Mouse (Mus musculus): Measurements from ENCODE around the gene Scd2. TPM values are rescaled to one million over a fixed set of nuclear protein-coding genes. Genes with fewer than 3 reads are reported as not detected.

Gene Scd2
- total RNA-seq, 2 experiments from 2014 or later = 30.3 to 34.6 TPM

- intact Hi-C loops (cut with DNase I) = no loop called here
- no peak for DNase-seq
Measured at GRCm38 (mm10) chr19:44335876-44336662, 42.6 kb downstream of the Scd2 start.

GRCm38 (mm10) chr19:44349689-44350088, 56.2 kb downstream of the Scd2 start:
- intact Hi-C loops (cut with DNase I) = no loop called here
- DNase-seq = no peak

- intact Hi-C loops (cut with DNase I) = no loop called here
- DNase-seq = no peak
Measured at GRCm38 (mm10) chr19:44351756-44352155, 58.3 kb downstream of the Scd2 start.

Small RNAs within 50 kb of the gene (microRNA-seq; reads per million reads assigned to microRNA genes)
- 0 to 1.9 reads per million in 2 experiments for gene Mir5114

Other genes starting within 250 kb of the Scd2 start
- 1 to 10 TPM; 5.7 to 9.1 TPM for gene Erlin1, start 223.9 kb upstream of the Scd2 start, total RNA-seq (2021)
- 10 to 100 TPM; 29.8 to 30.5 TPM for gene Chuk, start 186.2 kb upstream of the Scd2 start, total RNA-seq (2021)
- 10 to 100 TPM; 11.4 to 12.9 TPM for gene Cwf19l1, start 157.8 kb upstream of the Scd2 start, total RNA-seq (2021)
- gene Bloc1s2, start 147.2 kb upstream of the Scd2 start, total RNA-seq (2021) = 10 to 100 TPM; 15.9 to 18.7 TPM
- not detected for gene Pkd2l1, start 101.2 kb upstream of the Scd2 start, total RNA-seq (2021)
- under 1 TPM; 0.14 to 0.25 TPM for gene Scd3, start 90.4 kb upstream of the Scd2 start, total RNA-seq (2021)
- 10 to 100 TPM; 44.0 to 67.2 TPM for gene Scd4, start 39.4 kb downstream of the Scd2 start, total RNA-seq (2021)
- 10 to 100 TPM; 19.7 to 30.1 TPM for gene Scd1, start 114.2 kb downstream of the Scd2 start, total RNA-seq (2021)
- gene Wnt8b, start 199.8 kb downstream of the Scd2 start, total RNA-seq (2021) = not detected